In genomic region chr19:12573266-12574011, GRCm38 (mm10) we compare ENCODE assay signal across 1 mouse cellular context.
TF ChIP-seq lines count a peak whose summit lies in the region.

No protein-coding gene starts in this region.

TF ChIP-seq in CH12.LX, 34 proteins besides CTCF, POLR2A, EP300 and RAD21 (continued from another document):
- no peak for TF ChIP-seq GABPA (IDR thresholded peaks at IDR 0.05; ENCODE audit: insufficient replicate concordance, low read depth, low read length)
- no peak for TF ChIP-seq BHLHE40 (IDR thresholded peaks at IDR 0.05; ENCODE audit: low read depth, low read length)
- TF ChIP-seq POLR2AphosphoS2 (IDR thresholded peaks at IDR 0.05; ENCODE audit: low read depth, low read length), result peak; percentile 92
- no peak for TF ChIP-seq UBTF (IDR thresholded peaks at IDR 0.05; ENCODE audit: low read depth, low read length)
- TF ChIP-seq USF2 (conservative IDR thresholded peaks at IDR 0.05; ENCODE audit: low read depth, low read length), result no peak
- peak; percentile 58; the same call in 1 of the 2 replicates for TF ChIP-seq MEF2A (IDR thresholded peaks at IDR 0.05; ENCODE audit: borderline replicate concordance, low read depth, low read length)
- TF ChIP-seq TBP (conservative IDR thresholded peaks at IDR 0.05; ENCODE audit: low read depth, low read length), result peak; percentile 94
- peak; percentile 86 for TF ChIP-seq KAT2A (IDR thresholded peaks at IDR 0.05; ENCODE audit: insufficient replicate concordance, low read length)
- TF ChIP-seq ELF1 (IDR thresholded peaks at IDR 0.05; ENCODE audit: low read depth, low read length), result peak; percentile 75
- TF ChIP-seq ZKSCAN1 (IDR thresholded peaks at IDR 0.05; ENCODE audit: borderline replicate concordance, low read depth, low read length), result no peak
- peak; percentile 87 for TF ChIP-seq MXI1 (IDR thresholded peaks at IDR 0.05; ENCODE audit: low read depth, low read length)
- no peak for TF ChIP-seq MAFK (IDR thresholded peaks at IDR 0.05; ENCODE audit: insufficient replicate concordance, low read length)
- TF ChIP-seq MYC (IDR thresholded peaks at IDR 0.05; ENCODE audit: low read depth, low read length), result no peak
- peak; percentile 99 for TF ChIP-seq E2F4 (IDR thresholded peaks at IDR 0.05; ENCODE audit: insufficient replicate concordance, low read depth, low read length)
- no peak for TF ChIP-seq USF1 (IDR thresholded peaks at IDR 0.05; ENCODE audit: low read depth, low read length)
- peak; percentile 69; the same call in 1 of the 2 replicates for TF ChIP-seq ZMIZ1 (IDR thresholded peaks at IDR 0.05; ENCODE audit: low read depth, low read length)
- TF ChIP-seq ZNF384 (IDR thresholded peaks at IDR 0.05; ENCODE audit: low read depth, low read length), result peak; percentile 96
TF ChIP-seq in CH12.LX: peak in this region for 19.
